Mouse (Mus musculus): ENCODE measurements around the gene Gm16181.

DNA sequence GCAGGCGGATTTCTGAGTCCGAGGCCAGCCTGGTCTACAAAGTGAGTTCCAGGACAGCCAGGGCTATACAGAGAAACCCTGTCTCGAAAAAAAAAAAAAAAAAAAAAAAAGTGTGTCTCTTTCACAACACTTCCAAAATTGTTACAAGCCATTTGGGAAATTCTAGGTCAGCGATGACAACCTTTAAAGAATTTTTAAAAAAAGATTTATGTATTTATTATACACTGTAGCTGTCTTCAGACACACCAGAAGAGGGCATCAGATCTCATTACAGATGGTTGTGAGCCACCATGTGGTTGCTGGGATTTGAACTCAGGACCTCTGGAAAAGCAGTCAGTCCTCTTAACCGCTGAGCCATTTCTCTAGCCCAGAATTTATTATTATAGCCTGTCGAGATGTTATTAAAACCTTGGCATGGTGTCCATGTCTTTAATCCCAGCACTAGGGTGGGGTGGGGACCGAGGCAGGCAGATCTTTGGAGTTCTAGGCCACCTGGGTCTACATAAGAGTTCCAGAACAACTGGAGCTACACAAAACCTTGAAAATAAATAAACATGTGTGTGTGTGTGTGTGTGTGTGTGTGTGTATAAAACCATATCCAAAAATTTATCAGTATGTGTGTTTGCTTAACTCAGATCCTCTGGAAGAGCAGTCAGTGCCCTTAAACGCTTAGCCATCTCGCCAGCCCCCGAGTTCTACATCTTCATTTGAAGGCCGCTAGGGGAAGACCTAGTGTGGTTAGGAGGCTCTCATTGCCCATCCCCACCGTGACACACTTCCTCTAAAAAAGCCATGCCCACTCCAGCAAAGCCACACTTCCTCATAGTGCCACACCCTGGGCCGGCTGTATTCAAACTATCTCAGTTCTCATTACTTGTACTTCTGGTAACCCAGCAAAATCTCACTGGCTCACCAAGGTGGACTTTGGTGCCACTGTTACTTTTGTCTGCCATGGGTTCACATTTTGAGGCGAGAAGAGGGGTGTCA is 38.2 kb downstream of the Gm16181 start:
- TF ChIP-seq CTCF (IDR thresholded peaks at IDR 0.05; ENCODE audit: insufficient read depth, low read length) (0 out of 2 replicates have a peak, but pooled peaks have one; percentile 19), POLR2A (IDR thresholded peaks at IDR 0.05; ENCODE audit: borderline replicate concordance, extremely low read depth, low read depth, low read length) (no peak)

All from lung, adult 2 months (tissue).